Mouse (Mus musculus) liver, embryonic 16.5 days (tissue): ENCODE measurements around the gene Sgsm2. TPM values are rescaled to one million over a fixed set of nuclear protein-coding genes. Genes with fewer than 3 reads are reported as not detected.

Source experiments
- ATAC-seq: fragments of 200-750 bp; cut with Nextera tagmentation; 2 replicates; pipeline ENCODE4 v1.8.0; 2017; ENCODE audit warnings: low read depth, mild to moderate bottlenecking, moderate number of reproducible peaks, moderate library complexity
- H3K27ac ChIP-seq: fragments of 300-500 bp; sonication (generic); 2 replicates; pipeline ENCODE4 v1.5.1; 2014; ENCODE audit warnings: mild to moderate bottlenecking, low read length
- H3K27me3 ChIP-seq: fragments of 300-500 bp; sonication (generic); 2 replicates; pipeline ENCODE4 v1.6.1; 2014; ENCODE audit warnings: low read depth, low read length, mixed read lengths; ENCODE audit not compliant: control insufficient read depth, insufficient read depth
- H3K36me3 ChIP-seq: fragments of 300-500 bp; sonication (generic); 2 replicates; pipeline ENCODE4 v1.6.1; 2014; ENCODE audit warnings: mild to moderate bottlenecking; ENCODE audit not compliant: control insufficient read depth, insufficient read depth
- H3K4me1 ChIP-seq: fragments of 300-500 bp; sonication (generic); 2 replicates; pipeline ENCODE4 v1.6.1; 2014; ENCODE audit warnings: low read depth, low read length, mixed read lengths; ENCODE audit not compliant: control insufficient read depth
- H3K4me2 ChIP-seq: fragments of 300-500 bp; sonication (generic); 2 replicates; pipeline ENCODE4 v1.6.1; 2014; ENCODE audit warnings: low read depth, low read length, mixed read lengths
- H3K4me3 ChIP-seq: fragments of 300-500 bp; sonication (generic); 2 replicates; pipeline ENCODE4 v1.5.1; 2014; ENCODE audit warnings: low read depth, mild to moderate bottlenecking, low read length
- H3K9ac ChIP-seq: fragments of 300-500 bp; sonication (generic); 2 replicates; pipeline ENCODE4 v1.6.1; 2014; ENCODE audit warnings: low read depth, low read length
- H3K9me3 ChIP-seq: fragments of 300-500 bp; sonication (generic); replicated peaks from 2 replicates; pipeline ENCODE4 v1.6.1; 2016; ENCODE audit warnings: low read length; ENCODE audit not compliant: control insufficient read depth
- WGBS: fragments of 180-500 bp; shearing (Covaris S2); extraction: QIAGEN DNeasy Blood & Tissue Kit; methylation state at CpG from one replicate; pipeline ENCODE4 v1.1.7; 2014; ENCODE audit not compliant: insufficient replicate concordance; 5-methylcytosine and 5-hydroxymethylcytosine counted together
- polyA plus RNA-seq: library from polyadenylated mRNA; unstranded; fragments of >200 nt; fragmentation: Nextera tagmentation; extraction: Ambion mirVana; gene quantifications from 2 replicates; pipeline ENCODE4 v1.2.1, GENCODE M21; 2015

The Sgsm2 gene
- polyA plus RNA-seq, 1 experiment from 2014 or later: 1.2 TPM

DNA sequence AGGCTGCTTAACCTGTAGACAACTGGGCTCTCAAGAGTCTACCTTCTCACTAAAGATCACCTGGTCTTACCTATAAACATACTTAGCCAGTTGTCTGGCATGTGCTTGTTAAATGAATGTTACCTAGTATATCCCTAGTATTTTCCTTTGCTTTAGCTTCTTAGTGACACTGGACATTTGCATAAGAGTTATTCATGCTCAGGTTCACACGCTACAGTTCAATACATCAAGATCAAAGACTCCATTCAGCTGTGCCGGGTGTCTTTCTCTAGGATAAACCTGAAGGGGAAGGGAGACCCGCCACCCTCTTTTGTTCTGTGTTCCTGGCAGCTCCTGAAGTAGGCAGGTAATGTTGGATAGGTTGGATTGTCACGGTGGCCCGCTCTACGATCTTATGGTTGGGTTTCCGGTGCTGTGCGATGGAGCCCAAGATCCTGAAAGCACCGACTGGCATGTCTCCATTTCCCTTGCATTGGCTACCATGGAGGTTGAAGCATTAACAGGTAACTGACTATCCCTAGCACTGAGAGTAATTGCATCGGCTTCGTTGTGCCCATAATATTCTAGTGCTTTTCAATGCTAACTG is 67.8 kb downstream of the Sgsm2 start:
- Histone ChIP-seq H3K4me1 (peaks cover 66% of the 10 kb centered on the region), H3K27me3 (no peaks in the 10 kb centered on the region), H3K36me3 (no peaks in the 10 kb centered on the region), H3K4me2 (peak overlapping the region; percentile 100), H3K27ac (peak overlapping the region; percentile 95), H3K9me3 (no peaks in the 10 kb centered on the region), H3K4me3 (peak overlapping the region; percentile 85), H3K9ac (peak overlapping the region; percentile 86)
- 22% methylated on average over 11 of the region's 11 CpGs for WGBS
- no peak for ATAC-seq

DNA sequence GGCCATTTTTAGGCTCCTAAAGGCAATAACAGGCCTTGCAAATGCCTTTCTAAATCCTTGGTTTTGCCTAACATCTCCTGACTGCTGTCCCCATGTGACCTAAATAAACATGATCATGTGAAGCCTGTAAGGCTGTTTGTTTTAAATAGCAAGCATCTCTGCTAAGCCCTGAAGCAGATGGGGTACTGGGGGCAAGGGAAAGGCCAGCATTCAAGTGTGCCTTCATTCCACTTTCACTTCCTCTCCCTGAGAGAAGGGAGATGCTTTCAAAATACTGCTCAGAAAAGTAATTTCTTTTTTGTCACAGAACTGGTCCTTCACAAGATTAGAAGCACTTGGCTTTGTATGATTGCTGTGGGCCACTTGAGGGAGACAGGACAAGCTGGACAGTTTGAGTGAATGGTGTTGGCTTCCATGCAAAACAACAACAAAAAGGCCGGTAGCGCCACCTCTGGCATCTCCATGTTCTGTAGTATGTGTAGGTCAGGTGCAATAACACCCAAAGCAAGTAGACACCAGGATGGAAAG is 68.4 kb downstream of the Sgsm2 start:
- H3K4me2 ChIP-seq: no peak overlapping the region
- no peak overlapping the region for H3K9ac ChIP-seq

DNA sequence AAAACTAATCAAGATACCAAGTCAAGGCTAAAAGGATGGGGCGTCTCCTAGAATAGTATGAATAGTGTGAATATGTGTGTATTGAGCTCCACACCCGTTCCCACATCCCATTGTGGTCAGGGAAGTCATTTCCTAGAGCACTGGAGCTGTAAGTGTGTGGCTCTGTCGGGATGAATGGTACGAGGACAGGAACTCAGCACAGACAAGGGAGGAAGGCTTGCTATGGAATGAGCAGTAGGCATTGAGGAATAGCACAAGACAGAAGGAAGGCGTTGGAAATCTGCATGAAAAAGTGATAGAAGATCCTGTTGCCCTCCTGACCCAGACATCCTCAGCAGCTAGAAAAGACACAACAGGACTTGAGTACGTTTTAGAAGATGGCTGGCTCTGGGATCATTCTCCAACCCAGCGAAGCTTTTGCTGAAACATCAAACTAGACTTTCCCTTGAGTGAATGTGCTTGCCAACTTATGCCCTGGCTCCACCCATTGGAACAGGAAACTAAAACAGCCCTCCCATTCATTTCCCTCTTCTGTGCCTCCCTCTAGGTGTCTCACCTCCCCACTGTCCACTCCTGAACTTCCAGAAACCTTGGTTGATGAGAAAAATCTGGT is 69.0 kb downstream of the Sgsm2 start:
- no peak overlapping the region for H3K4me2 ChIP-seq
- ATAC-seq: no peak
- H3K9me3 ChIP-seq: no peaks in the 10 kb centered on the region
- H3K4me3 ChIP-seq: no peak overlapping the region
- H3K27ac ChIP-seq: no peak overlapping the region
- WGBS: 55% methylated on average over 7 of the region's 7 CpGs
- no peak overlapping the region for H3K9ac ChIP-seq
- no peaks in the 10 kb centered on the region for H3K27me3 ChIP-seq
- H3K4me1 ChIP-seq: peaks cover 54% of the 10 kb centered on the region
- no peaks in the 10 kb centered on the region; the same call in 1 of the 2 replicates for H3K36me3 ChIP-seq

More for the DNA sequence above, 68.4 kb downstream of the Sgsm2 start:
- Histone ChIP-seq H3K4me3 (no peak overlapping the region), H3K36me3 (no peaks in the 10 kb centered on the region; the same call in 1 of the 2 replicates), H3K27ac (no peak overlapping the region), H3K27me3 (no peaks in the 10 kb centered on the region), H3K4me1 (peaks cover 60% of the 10 kb centered on the region), H3K9me3 (no peaks in the 10 kb centered on the region)
- ATAC-seq: no peak
- 57% methylated on average over 2 of the region's 2 CpGs for WGBS

DNA sequence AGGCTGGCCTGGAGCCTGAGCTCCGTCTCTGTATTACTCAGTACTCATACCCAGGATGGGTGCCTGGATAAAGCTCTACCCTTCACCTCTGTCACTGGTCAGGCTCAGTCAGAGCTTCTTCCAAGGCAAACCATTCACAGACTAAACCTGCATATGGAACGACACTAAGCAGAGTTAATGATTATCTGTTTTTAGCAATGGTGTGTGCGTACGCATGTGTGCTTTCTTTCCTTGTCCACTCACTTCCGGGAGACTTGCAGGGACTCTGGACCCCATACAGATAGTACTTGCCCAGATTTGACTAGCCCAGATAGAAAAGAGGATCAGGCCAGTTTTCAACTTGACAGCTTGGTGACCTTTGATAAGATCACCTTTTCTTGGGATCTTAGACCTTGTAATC is 70.2 kb downstream of the Sgsm2 start:
- Histone ChIP-seq H3K4me1 (peaks cover 47% of the 10 kb centered on the region), H3K27ac (peak overlapping the region; percentile 74), H3K9me3 (no peaks in the 10 kb centered on the region), H3K4me3 (no peak overlapping the region), H3K36me3 (no peaks in the 10 kb centered on the region; the same call in 1 of the 2 replicates), H3K27me3 (no peaks in the 10 kb centered on the region), H3K9ac (no peak overlapping the region), H3K4me2 (no peak overlapping the region; the same call in 1 of the 2 replicates)
- WGBS: 65% methylated on average over 5 of the region's 5 CpGs
- ATAC-seq: no peak

DNA sequence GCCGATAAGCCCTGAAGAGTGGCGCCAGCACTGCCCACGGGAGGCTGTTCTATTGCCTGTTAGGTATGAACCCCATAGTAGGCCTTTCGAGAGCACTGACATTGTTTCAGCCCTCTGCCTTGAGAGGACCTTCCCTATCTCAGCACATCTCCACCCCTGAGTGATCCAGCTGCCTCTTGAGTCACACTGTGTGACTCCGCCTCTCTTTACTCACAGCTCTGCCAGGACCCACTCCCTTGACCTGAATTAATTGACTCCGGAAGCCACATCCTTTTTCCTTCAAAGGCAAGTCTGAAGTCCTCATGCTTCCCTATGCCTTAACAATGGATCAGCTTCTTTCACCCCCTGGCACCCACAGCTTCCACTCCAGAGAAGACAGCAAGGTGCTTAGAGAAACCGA is 70.7 kb downstream of the Sgsm2 start:
- no peak overlapping the region for H3K9ac ChIP-seq
- H3K27me3 ChIP-seq: no peaks in the 10 kb centered on the region
- no peak for ATAC-seq
- no peak overlapping the region for H3K4me3 ChIP-seq
- no peak overlapping the region for H3K4me2 ChIP-seq
- no peaks in the 10 kb centered on the region; the same call in 1 of the 2 replicates for H3K36me3 ChIP-seq
- no peaks in the 10 kb centered on the region for H3K9me3 ChIP-seq
- peak overlapping the region; percentile 74 for H3K27ac ChIP-seq
- 51% methylated on average over 7 of the region's 7 CpGs for WGBS
- H3K4me1 ChIP-seq: peaks cover 42% of the 10 kb centered on the region

DNA sequence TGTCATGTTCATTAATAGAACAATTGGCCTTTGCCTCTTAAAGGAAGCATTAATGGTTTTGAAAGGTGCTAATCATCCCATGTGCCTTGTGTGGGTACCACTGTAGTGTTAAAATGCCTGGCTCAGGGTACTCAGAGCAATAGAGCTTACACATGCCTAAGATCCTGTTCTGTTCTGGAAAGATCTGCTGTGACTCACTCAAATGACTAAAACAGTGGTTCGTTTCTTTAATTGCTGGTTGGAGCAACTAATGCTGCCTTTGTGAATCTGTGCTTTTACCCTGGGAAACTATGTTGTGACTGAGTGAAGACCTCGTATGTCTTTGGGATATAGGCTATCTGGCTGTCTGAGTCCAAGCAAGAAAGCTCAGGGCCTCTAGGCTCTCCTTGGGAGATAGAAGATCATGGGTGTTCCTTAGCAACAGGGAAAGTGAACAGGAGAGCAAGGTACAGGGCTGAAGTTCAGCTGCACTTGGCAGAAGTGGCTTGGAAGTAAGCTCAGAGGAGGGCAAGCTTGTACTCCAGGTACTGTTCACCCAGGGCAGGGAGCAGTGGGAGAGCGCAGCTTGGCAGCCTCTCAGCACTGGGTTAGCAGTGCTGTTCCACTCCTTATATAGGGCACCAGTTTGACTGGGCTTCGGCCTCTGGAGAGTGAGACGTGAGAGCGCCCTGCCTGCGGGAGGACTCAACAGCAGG is 74.0 kb downstream of the Sgsm2 start:
- Histone ChIP-seq H3K27ac (no peak overlapping the region), H3K4me3 (no peak overlapping the region), H3K36me3 (no peaks in the 10 kb centered on the region; the same call in 1 of the 2 replicates), H3K4me1 (peaks cover 19% of the 10 kb centered on the region), H3K9ac (no peak overlapping the region), H3K9me3 (no peaks in the 10 kb centered on the region), H3K27me3 (no peaks in the 10 kb centered on the region), H3K4me2 (no peak overlapping the region)
- no peak for ATAC-seq
- WGBS: 82% methylated on average over 7 of the region's 7 CpGs

DNA sequence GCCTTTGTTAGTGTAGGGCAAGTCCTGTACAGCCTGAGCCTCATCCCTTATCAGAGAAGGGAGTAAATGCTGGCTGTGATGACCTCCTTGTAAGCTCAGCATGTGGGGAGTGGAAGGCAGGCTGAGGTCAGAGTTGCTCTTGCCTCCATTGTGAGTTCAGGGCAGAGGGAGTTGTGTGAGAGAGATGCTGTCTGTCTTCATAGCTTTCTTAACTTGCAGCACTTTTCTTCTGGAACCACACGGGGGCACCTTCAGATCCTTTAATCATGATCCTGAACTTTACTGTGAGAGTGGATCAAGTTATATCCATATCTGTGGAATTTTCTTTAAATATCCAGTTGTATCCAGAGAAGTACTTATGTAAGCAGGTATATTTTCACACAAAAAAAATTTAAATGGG is 75.4 kb downstream of the Sgsm2 start:
- 39% methylated on average over 1 of the region's 1 CpGs for WGBS

DNA sequence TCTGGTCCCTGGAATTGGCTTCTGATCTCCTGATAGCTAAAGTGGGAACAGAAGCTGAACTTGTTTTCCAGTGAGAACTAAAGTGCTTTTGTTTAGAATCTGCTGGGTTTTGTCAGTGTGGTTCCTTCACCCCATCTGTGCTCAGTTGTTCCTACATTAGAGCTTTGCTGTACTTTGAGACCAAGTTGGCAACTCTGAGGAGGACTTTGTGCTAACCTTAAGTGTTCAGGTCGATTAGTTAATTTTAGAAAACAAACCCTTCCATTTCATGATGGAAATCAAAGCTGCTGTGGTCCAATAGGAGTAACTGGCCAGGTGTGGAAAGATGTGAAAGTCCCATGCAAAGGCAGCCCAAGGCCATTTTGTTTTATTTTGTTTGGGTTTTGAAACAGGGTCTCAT is 75.9 kb downstream of the Sgsm2 start:
- H3K4me2 ChIP-seq: no peak overlapping the region
- no peak overlapping the region for H3K9ac ChIP-seq
- no peaks in the 10 kb centered on the region for H3K9me3 ChIP-seq
- WGBS: 49% methylated on average over 1 of the region's 1 CpGs
- ATAC-seq: no peak
- no peak overlapping the region for H3K27ac ChIP-seq
- no peaks in the 10 kb centered on the region for H3K27me3 ChIP-seq
- H3K4me3 ChIP-seq: no peak overlapping the region
- peaks cover 7% of the 10 kb centered on the region for H3K36me3 ChIP-seq
- H3K4me1 ChIP-seq: peaks cover 2% of the 10 kb centered on the region

More for the DNA sequence above, 75.4 kb downstream of the Sgsm2 start:
- Histone ChIP-seq H3K4me2 (no peak overlapping the region), H3K9ac (no peak overlapping the region), H3K27ac (no peak overlapping the region), H3K4me1 (peaks cover 6% of the 10 kb centered on the region), H3K9me3 (no peaks in the 10 kb centered on the region), H3K27me3 (no peaks in the 10 kb centered on the region), H3K36me3 (peaks cover 7% of the 10 kb centered on the region), H3K4me3 (no peak overlapping the region)
- ATAC-seq: no peak; the same call in 1 of the 2 replicates

DNA sequence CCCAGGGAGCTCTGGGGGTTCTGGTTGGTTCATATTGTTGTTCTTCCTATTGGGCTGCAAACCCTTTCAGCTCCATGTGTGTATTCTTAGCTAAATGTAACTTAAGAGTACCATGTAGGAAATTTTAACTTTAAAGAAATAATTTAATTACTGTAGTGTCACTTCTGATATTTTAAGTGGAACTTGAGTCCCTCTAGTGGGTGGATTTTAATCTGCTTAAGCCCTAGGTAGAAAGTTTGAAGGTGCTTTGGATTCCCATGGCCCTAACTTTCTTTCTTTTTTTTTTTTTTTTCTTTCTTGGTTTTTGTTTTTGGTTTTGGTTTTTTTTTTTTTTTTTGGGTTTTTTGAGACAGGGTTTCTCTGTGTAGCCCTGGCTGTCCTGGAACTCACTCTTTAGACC is 81.1 kb downstream of the Sgsm2 start:
- Histone ChIP-seq H3K4me1 (no peaks in the 10 kb centered on the region), H3K36me3 (peaks cover 7% of the 10 kb centered on the region), H3K27ac (no peak overlapping the region), H3K4me3 (no peak overlapping the region), H3K4me2 (no peak overlapping the region), H3K9me3 (no peaks in the 10 kb centered on the region), H3K9ac (no peak overlapping the region), H3K27me3 (no peaks in the 10 kb centered on the region)
- ATAC-seq: no peak
